Mouse (Mus musculus) heart, postnatal 0 days (tissue): ENCODE measurements at regions not wholly inside any gene's neighbourhood (a gene's known extent, or its start where the extent isn't known, plus 50 kb on each side); places are given as distances from the start of the nearest gene placed in this dataset.

Experiments
- CTCF ChIP-seq: IDR thresholded peaks from 2 replicates; pipeline ENCODE4 v1.5.1; 2016; ENCODE audit warnings: antibody characterized with exemption, control low read depth, low read depth
- EP300 ChIP-seq: IDR thresholded peaks from 2 replicates; pipeline ENCODE4 v1.6.1; 2016; ENCODE audit warnings: antibody characterized with exemption, low read depth

DNA sequence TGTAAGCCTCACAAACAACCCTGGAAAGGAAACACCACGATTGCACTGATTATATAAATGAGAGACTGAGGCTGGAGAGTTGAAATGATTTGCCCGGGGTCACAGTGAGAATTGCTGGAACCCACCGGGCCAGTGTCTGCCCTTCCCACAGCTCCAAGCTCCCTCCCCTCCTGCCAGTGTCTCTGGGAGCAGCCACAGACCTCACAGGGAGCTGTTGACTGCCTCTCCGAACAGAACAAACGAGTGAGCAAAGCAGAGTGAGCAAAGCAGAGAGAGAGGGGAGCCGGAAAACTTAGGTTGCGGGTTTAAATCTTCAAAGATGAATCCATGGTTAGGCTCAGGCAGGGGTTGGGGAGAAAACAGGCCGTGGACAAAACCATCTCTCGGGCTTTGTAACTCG is 246.2 kb downstream of the Bcl11b start:
- no peak for TF ChIP-seq EP300
- no peak for TF ChIP-seq CTCF
